Mouse (Mus musculus) testis, postnatal 10 days (tissue): Measurements from ENCODE around the gene Eef2k.
"Not testable (repeated sequence)": the region's sequence is repeated elsewhere in the genome, so short reads cannot be mapped to it uniquely, and the experiment has no call there.

ENCODE experiments used
- DNase-seq: peaks from one replicate; pipeline ENCODE4 v3.0.0; 2021; ENCODE audit warnings: low spot score

Gene Eef2k

DNA sequence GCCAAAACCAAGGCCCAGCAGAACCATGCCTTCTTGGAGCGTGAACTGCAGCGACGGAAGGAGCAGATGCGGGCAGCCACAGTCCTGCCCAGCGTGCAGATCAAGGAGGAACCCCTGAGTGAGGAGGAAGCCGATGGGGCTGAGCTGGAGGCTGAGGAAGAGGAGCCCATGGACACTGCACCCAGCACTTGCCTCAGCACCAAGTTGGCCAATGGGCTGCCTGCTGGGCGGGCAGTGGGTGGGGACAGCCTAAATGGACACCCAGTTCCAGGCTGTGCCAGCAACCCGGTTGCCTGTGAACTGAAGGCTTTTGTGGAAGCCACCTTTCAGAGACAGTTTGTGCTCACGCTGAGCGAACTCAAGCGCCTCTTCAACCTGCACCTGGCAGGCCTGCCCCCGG, 97.7 kb downstream of the Eef2k start:
- no peak for DNase-seq

- no peak for DNase-seq
These were observed 98.6 kb downstream of the Eef2k start for GRCm38 (mm10) chr7:120941214-120941613.

DNA sequence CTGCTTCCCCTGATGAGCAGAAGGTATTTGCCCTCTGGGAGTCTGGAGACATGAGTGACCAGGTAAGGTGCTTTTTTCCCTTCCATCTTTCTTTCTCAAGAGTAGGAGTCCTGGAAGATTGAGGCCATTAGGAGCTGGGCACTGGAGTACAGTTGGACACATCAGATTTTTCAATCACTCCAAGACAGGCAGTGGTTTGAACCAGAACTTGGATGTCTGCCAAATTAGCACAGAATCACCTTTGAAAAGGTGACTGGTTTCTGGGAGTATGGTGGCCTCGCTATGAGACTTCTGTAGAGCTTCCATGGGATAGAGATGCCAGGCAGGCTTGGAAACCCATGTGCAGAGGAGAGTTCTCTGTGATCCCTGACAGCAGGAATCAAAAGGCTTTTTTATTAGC, 99.9 kb downstream of the Eef2k start:
- DNase-seq: no peak

DNA sequence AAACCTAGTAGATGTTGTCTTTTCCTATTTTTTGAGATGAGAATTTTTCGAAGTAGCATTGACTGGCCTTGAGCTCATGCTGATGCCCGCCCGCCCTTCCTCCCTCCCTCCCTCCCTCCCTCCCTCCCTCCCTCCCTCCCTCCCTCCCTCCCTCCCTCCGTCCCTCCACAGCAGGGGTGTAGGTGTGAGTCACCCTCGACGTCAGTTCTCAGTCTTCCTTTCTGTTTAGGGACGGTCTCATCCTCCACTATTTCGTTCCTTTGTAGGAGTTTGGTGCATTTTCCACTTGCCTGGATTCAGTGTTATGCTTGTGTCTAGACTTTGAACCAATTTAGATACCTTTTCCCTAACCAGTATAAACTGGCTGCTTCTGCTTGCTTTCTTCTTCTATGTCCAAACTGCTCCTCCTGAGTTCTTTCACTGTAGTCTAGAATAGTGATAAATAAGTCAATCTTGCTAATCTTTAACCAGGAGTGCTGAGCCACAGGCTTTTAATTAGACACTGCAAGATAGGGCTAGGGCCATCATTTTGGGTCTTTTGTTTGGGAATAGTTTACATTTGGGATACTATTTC, 101.4 kb downstream of the Eef2k start:
- no peak for DNase-seq

DNA sequence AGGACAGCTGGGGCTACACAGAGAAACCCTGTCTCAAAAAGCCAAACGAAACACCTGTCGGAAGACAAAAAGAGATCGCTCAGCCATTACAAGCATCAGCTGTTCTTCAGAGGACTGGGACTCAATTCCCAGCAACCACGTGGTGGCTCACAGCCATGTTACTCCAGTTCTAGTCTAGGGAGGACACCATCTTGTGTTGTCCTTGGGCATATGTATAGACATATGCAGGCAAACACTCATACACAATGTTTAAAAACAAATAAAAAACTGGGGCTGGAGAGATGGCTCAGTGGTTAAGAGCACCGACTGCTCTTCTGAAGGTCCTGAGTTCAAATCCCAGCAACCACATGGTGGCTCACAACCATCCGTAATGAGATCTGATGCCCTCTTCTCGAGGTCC, 111.0 kb downstream of the Eef2k start:
- DNase-seq: not testable (repeated sequence)
